Mouse (Mus musculus) limb, embryonic 15.5 days (tissue): Measurements from ENCODE around the gene Zfp385b. TPM values are rescaled to one million over a fixed set of nuclear protein-coding genes. Genes with fewer than 3 reads are reported as not detected.

Source experiments
- ATAC-seq: fragments of 200-750 bp; cut with Nextera tagmentation; 2 replicates; pipeline ENCODE4 v1.8.0; 2017; ENCODE audit warnings: low read depth, moderate TSS enrichment; ENCODE audit not compliant: insufficient number of reproducible peaks, low FRiP score, low TSS enrichment
- H3K27ac ChIP-seq: fragments of 300-500 bp; sonication (generic); 2 replicates; pipeline ENCODE4 v1.5.1; 2015; ENCODE audit warnings: moderate library complexity, mild to moderate bottlenecking, inconsistent platforms
- H3K27me3 ChIP-seq: fragments of 300-500 bp; sonication (generic); 2 replicates; pipeline ENCODE4 v1.6.1; 2015; ENCODE audit warnings: inconsistent platforms
- H3K36me3 ChIP-seq: fragments of 300-500 bp; sonication (generic); 2 replicates; pipeline ENCODE4 v1.6.1; 2015; ENCODE audit warnings: inconsistent platforms
- H3K4me1 ChIP-seq: fragments of 300-500 bp; sonication (generic); 2 replicates; pipeline ENCODE4 v1.6.1; 2015; ENCODE audit warnings: inconsistent platforms
- H3K4me2 ChIP-seq: fragments of 300-500 bp; sonication (generic); 2 replicates; pipeline ENCODE4 v1.6.1; 2015; ENCODE audit warnings: mild to moderate bottlenecking, inconsistent platforms
- H3K4me3 ChIP-seq: fragments of 300-500 bp; sonication (generic); 2 replicates; pipeline ENCODE4 v1.5.1; 2015; ENCODE audit warnings: mild to moderate bottlenecking, inconsistent platforms
- H3K9ac ChIP-seq: fragments of 300-500 bp; sonication (generic); 2 replicates; pipeline ENCODE4 v1.6.1; 2015; ENCODE audit warnings: inconsistent platforms
- H3K9me3 ChIP-seq: fragments of 300-500 bp; sonication (generic); 2 replicates; pipeline ENCODE4 v1.6.1; 2016; ENCODE audit warnings: inconsistent platforms
- WGBS: fragments of 180-500 bp; shearing (Covaris S2); methylation state at CpG from one replicate; pipeline ENCODE4 v1.1.7; 2015; 5-methylcytosine and 5-hydroxymethylcytosine counted together
- polyA plus RNA-seq: library from polyadenylated mRNA; unstranded; fragments of >200 nt; fragmentation: Nextera tagmentation; extraction: Ambion mirVana; gene quantifications from 2 replicates; pipeline ENCODE4 v1.2.1, GENCODE M21; 2015

Zfp385b gene
- 12.0 and 12.9 TPM in 2 replicates for polyA plus RNA-seq

DNA sequence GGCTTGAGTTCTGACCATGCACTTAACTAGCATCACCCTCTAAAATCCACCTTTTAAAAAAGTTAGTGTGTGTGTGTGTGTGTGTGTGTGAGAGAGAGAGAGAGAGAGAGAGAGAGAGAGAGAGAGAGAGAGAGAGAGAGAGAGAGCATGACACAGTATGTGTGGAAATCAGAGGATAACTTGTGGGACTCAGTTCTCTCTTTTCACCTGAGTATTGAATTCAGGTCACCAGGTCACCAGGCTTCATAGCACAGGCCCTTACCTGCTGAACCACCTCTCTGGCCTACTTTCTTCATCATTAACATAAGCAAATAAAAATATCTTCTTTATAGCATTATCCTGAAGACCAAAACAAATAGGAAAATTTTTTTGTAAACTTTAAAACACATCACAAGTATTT is at the start of gene Zfp385b:
Zfp385b (minus strand) TSS at position 101 of the 400 bp plus-strand sequence.
- Histone ChIP-seq H3K4me2 (no peak within 1 kb of the TSS), H3K9ac (no peak within 1 kb of the TSS), H3K4me3 (no peak within 1 kb of the TSS), H3K27me3 (peaks cover 28% of the 10 kb centered on the region), H3K27ac (no peak within 1 kb of the TSS), H3K4me1 (peaks cover 17% of the 10 kb centered on the region), H3K36me3 (no peaks in the 10 kb centered on the region), H3K9me3 (no peaks in the 10 kb centered on the region)
- ATAC-seq: no peak

DNA sequence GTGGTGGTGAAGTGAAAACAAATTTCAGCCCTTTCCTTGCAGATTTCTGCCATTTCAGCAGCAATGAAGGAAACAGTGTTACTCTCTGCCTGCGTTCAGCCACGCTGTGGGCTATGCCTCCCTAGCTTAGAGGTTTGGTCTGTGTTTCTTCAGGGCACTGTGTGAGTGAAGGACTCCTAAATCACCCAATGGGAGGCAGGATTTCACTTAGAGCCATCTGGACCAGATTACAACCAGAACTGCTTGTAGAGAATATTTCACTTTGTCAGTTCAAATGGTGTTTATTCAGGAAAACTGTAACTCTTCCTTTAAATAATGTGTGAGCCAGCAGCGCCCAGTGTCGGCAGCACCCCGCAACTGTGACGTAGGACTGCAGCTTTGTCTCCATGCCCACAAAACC is 44.5 kb upstream of the Zfp385b start:
- H3K27me3 ChIP-seq: no peaks in the 10 kb centered on the region
- 30% methylated on average over 6 of the region's 6 CpGs for WGBS
- ATAC-seq: no peak; the same call in 1 of the 2 replicates
- H3K4me3 ChIP-seq: peak overlapping the region; percentile 18
- peak overlapping the region; percentile 57; the same call in 1 of the 2 replicates for H3K27ac ChIP-seq
- H3K9me3 ChIP-seq: no peaks in the 10 kb centered on the region
- H3K36me3 ChIP-seq: no peaks in the 10 kb centered on the region
- peak overlapping the region; percentile 28 for H3K4me2 ChIP-seq
- H3K9ac ChIP-seq: no peak overlapping the region
- peaks cover 9% of the 10 kb centered on the region; the same call in 1 of the 2 replicates for H3K4me1 ChIP-seq

DNA sequence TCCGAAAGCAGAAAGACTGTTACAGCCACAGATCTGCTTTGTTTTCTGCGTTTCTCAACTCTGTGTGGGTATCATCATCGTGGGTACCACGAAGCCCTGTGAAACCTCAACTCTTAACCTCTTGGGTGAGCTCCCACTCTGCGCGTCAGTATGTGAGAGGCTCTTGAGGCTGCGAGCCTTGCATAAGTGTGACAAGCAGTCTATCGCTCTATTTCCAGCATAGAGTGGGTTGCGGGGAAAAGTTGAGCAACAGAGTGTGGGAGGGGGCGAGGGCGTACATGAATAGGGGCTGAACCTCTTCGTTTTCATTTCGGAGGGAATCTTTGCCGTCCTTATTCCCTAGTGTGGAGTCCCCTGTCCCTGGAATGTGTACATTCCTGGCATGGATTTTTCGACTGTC is 44.1 kb upstream of the Zfp385b start:
- WGBS: 57% methylated on average over 15 of the region's 15 CpGs
- H3K4me3 ChIP-seq: peak overlapping the region; percentile 18
- H3K4me2 ChIP-seq: peak overlapping the region; percentile 28
- H3K27ac ChIP-seq: peak overlapping the region; percentile 57; the same call in 1 of the 2 replicates
- H3K9ac ChIP-seq: no peak overlapping the region
- H3K36me3 ChIP-seq: no peaks in the 10 kb centered on the region
- H3K9me3 ChIP-seq: no peaks in the 10 kb centered on the region
- ATAC-seq: peak; percentile 48; the same call in 1 of the 2 replicates
- no peaks in the 10 kb centered on the region for H3K27me3 ChIP-seq
- peaks cover 9% of the 10 kb centered on the region; the same call in 1 of the 2 replicates for H3K4me1 ChIP-seq

DNA sequence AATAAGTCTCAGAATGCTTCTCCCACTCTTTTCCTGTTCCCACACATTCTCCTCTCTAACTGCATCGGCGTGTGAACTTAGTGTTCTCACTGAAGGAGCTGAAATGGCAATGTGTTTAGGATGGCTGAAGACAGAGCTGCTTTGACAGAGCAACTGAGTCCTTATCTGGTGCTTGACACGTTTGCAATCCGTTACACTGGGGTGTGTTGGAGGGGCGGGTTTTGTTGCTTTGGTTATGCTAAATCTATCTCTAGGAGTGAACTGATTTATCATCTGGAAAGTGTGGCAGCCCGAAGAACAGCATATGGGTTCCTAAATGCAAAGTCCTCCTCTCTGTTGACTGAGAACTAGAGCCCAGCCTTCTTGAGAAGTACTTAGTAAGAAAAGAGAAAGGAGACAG is 22.0 kb upstream of the Zfp385b start:
- no peaks in the 10 kb centered on the region for H3K36me3 ChIP-seq
- H3K4me3 ChIP-seq: no peak overlapping the region
- H3K9ac ChIP-seq: no peak overlapping the region
- no peak overlapping the region for H3K4me2 ChIP-seq
- no peaks in the 10 kb centered on the region for H3K27me3 ChIP-seq
- H3K27ac ChIP-seq: no peak overlapping the region
- H3K9me3 ChIP-seq: no peaks in the 10 kb centered on the region
- H3K4me1 ChIP-seq: no peaks in the 10 kb centered on the region
- WGBS: 43% methylated on average over 6 of the region's 6 CpGs
- ATAC-seq: no peak

DNA sequence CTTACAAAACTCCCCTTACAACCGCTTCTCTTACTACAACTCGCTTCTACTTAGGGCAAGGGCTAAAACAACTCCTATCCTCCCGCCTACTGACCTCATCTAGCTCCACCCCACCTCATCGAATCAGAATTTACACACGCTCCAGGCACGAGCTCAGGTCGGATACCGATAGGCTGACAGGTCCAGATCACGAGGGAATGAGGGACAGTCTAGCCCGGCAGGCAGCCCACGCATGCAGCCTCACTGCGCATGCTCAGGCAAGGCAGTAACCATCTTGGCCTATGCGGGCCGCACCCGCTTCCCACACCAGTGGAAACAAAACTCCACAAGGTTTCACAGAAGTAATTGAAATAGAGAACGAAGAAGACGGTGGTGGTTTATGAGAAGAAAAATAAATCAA is 20.1 kb upstream of the Zfp385b start:
- Histone ChIP-seq H3K9me3 (no peaks in the 10 kb centered on the region), H3K27me3 (no peaks in the 10 kb centered on the region), H3K27ac (no peak overlapping the region), H3K4me1 (no peaks in the 10 kb centered on the region), H3K9ac (no peak overlapping the region), H3K4me3 (no peak overlapping the region), H3K36me3 (no peaks in the 10 kb centered on the region), H3K4me2 (no peak overlapping the region)
- ATAC-seq: no peak
- 84% methylated on average over 17 of the region's 17 CpGs for WGBS

DNA sequence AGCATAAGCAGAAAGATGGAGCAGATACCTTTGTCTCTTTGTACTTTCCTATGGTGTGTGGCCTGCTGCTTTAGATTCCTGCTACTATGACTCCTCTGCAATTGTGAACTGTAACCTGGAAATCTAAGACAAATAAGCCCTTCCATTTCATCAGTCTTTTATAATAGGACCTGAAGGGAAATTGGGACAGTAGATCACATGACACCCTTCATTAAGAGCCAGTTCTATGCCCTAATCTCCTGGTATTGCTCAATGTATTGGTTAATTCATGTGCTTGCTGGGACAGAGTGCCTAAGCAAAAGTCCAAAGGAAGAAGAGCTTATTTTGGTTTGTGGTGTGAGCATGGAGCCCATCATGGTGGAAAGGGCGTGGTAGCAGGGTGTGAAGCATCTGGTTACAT is 19.2 kb upstream of the Zfp385b start:
- Histone ChIP-seq H3K9ac (no peak overlapping the region), H3K27me3 (no peaks in the 10 kb centered on the region), H3K4me3 (no peak overlapping the region), H3K9me3 (no peaks in the 10 kb centered on the region), H3K27ac (no peak overlapping the region), H3K4me2 (no peak overlapping the region), H3K4me1 (no peaks in the 10 kb centered on the region), H3K36me3 (no peaks in the 10 kb centered on the region)
- 85% methylated on average over 1 of the region's 1 CpGs for WGBS
- ATAC-seq: no peak

DNA sequence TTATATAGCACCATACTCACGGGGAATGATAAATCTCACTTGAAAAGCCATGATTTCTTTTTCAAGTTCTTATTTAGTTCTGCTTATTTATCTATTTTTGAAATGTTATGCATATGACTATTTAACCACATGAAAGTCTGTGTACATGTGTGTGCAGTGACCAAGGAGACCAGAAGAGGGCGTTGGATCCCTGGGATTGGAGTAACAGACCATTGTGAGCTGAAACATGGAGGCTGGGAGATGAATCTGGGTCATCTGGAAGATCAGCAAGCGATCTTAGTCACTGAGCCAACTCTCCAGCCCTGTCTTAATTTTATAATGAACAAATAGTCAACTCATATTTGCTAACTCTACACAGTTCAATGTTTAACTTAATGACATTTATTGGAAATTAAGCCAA is 16.3 kb upstream of the Zfp385b start:
- ATAC-seq: no peak
- Histone ChIP-seq H3K4me2 (no peak overlapping the region), H3K9ac (no peak overlapping the region), H3K27ac (no peak overlapping the region), H3K4me1 (no peaks in the 10 kb centered on the region), H3K4me3 (no peak overlapping the region), H3K9me3 (no peaks in the 10 kb centered on the region), H3K36me3 (no peaks in the 10 kb centered on the region), H3K27me3 (no peaks in the 10 kb centered on the region)
- 61% methylated on average over 3 of the region's 3 CpGs for WGBS

DNA sequence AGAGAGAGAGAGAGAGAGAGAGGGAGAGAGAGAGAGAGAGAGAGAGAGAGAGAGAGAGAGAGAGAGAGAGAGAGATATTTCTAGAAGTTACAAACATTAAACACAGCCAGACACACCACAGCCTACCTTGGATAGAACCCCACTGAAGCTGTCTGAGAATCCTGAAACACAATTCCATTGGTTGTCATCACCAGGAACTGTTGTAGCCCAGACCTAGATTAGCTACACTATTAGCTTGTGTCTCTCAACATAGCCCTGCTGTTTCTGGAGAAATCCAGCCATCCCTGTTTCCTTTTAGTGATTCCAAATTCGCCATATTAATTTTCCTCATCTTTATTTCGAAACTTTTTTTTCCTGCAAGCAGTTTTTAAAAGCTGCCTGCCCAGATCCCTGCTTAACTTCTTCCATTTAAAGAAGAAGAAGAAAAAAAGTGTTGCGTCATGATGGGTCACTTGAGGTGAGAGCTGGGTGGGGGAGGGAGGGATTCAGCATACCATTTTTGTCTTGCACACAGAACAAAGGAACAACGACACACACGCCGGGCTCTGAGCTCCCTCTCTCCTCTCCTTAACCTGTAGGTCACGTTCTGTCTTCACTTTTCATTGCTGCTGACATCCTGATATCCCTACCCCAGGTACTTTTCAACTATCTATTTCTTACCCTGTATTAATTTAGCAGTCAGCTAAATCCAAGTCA is 6.8 kb upstream of the Zfp385b start:
- Histone ChIP-seq H3K27me3 (no peaks in the 10 kb centered on the region), H3K9ac (no peak overlapping the region), H3K4me1 (no peaks in the 10 kb centered on the region), H3K4me2 (no peak overlapping the region), H3K9me3 (no peaks in the 10 kb centered on the region), H3K36me3 (no peaks in the 10 kb centered on the region), H3K4me3 (no peak overlapping the region), H3K27ac (no peak overlapping the region)
- ATAC-seq: no peak
- 64% methylated on average over 7 of the region's 7 CpGs for WGBS

DNA sequence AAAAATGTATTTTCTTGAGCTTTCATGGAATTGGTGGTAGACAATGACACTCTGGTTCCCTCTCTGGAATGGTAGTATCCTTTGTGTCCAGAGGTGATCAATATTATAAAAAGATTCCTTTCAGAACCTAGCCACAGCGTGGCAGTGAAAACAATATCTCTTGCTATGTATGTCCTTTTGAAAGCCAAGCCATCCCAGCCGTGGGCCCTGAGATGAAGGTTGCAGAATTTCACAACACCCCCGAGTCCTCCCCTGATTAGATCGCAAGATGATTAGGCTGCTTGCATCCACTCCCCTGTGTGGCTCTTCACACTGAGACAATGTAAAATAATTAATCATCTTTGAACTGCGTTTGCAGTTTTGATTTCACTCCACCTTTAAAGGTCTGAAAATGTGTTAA is 3.6 kb upstream of the Zfp385b start:
- 85% methylated on average over 5 of the region's 5 CpGs for WGBS

DNA sequence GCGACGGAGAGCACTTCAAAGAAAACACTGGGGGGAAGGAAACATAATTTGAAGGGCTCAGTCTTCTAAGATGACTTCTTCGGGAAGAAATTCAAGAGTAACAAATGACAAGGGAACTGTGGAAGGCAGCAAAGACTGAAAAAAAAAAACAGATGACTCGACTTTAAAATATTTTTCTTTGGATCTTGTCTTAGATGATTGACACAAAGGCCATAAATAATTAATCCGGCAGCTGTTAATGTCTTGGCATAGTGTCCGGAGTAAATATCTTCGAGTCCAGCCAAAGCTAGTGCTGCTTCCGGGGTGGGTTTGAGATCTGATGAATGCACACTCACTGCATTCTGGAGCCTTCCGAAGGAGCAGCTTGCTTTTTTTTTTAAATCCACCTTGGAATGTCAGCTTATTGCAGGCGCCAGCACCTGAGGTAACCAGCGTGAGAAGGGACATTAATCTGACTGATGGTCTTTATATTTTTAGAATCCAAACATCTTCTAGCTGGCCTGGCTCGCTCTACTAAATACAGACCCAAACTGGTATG is 2.0 kb downstream of the Zfp385b start:
- Histone ChIP-seq H3K36me3 (no peaks in the 10 kb centered on the region), H3K27ac (no peak overlapping the region), H3K9ac (peak overlapping the region; percentile 63), H3K4me1 (peaks cover 25% of the 10 kb centered on the region), H3K27me3 (peaks cover 38% of the 10 kb centered on the region), H3K9me3 (no peaks in the 10 kb centered on the region), H3K4me2 (peak overlapping the region; percentile 92), H3K4me3 (peak overlapping the region; percentile 60)
- no peak for ATAC-seq
- 16% methylated on average over 12 of the region's 12 CpGs for WGBS

More for the DNA sequence above, 3.6 kb upstream of the Zfp385b start:
- Histone ChIP-seq H3K9me3 (no peaks in the 10 kb centered on the region), H3K36me3 (no peaks in the 10 kb centered on the region), H3K4me2 (no peak overlapping the region), H3K27me3 (peaks cover 4% of the 10 kb centered on the region; the same call in 1 of the 2 replicates), H3K9ac (no peak overlapping the region), H3K4me1 (peaks cover 1% of the 10 kb centered on the region; the same call in 1 of the 2 replicates), H3K4me3 (no peak overlapping the region), H3K27ac (no peak overlapping the region)
- no peak for ATAC-seq

DNA sequence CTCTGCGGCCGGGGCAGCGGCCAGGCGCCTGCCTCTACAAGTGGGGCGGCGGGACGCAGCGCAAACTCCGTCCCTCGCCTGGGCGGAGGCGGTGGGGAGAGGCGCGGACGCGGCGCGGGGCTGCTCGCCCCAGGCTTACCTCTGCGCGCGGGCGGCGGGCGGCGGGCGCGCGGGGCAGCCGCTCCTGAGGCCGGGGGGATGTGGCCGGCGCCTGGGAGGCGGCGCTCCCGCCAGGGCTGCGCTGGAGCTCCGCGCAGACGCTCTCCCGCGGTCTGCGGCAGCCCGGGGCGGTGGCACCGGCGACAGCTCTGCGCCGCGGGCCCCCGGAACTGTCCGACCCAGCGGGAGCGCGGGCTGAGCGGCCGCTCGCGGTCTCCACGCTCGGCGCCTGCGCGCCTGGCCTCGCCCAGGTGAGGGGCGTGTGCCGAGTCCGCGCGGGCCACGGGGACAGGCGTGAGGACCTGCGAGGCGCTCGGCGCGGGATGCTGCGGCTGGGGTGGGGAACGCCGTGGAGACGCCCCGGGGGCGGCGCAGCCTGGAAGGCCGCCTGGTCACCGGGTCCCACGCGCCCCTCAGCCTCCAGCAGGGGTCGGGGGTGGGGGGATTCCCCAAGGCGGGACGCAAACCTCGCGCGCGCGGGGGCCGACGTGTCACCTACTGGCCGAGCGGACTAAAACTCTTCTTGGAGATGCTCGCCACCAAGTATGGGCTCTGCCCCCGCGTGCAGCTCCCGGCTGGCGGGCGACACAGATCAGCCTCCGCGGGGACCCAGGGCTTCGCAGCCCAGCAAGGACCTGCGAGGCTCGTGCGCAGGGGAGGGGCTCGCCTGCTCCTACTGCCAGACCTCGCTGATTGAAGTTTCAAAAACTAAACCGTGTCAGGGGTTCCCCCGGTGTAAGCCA is 2.8 kb downstream of the Zfp385b start:
- under 1% methylated on average over 109 of the region's 116 CpGs for WGBS
- no peaks in the 10 kb centered on the region for H3K9me3 ChIP-seq
- H3K27ac ChIP-seq: peak overlapping the region; percentile 67
- H3K9ac ChIP-seq: peak overlapping the region; percentile 63
- H3K36me3 ChIP-seq: no peaks in the 10 kb centered on the region
- H3K27me3 ChIP-seq: peaks cover 38% of the 10 kb centered on the region
- peak overlapping the region; percentile 92 for H3K4me2 ChIP-seq
- peak; percentile 66; the same call in 1 of the 2 replicates for ATAC-seq
- peak overlapping the region; percentile 60 for H3K4me3 ChIP-seq
- peaks cover 25% of the 10 kb centered on the region for H3K4me1 ChIP-seq
